Mouse (Mus musculus) MEL (cell line): Measurements from ENCODE around the gene Sfmbt2.

ENCODE experiments used
- BHLHE40 ChIP-seq: IDR thresholded peaks from 2 replicates; pipeline ENCODE4 v1.6.1; 2012; ENCODE audit warnings: low read depth, mild to moderate bottlenecking, inconsistent platforms, low read length, improper control_type of control experiment, borderline replicate concordance
- CHD1 ChIP-seq: IDR thresholded peaks from 2 replicates; pipeline ENCODE4 v1.6.1; 2012; ENCODE audit warnings: low read depth, mild to moderate bottlenecking, inconsistent platforms, low read length, improper control_type of control experiment
- CTCF ChIP-seq, 3 experiments: IDR thresholded peaks in 2 of 3; conservative IDR thresholded peaks in 1 of 3; 2 replicates each; pipeline ENCODE4 v1.5.1; 2011 to 2012; ENCODE audit warnings: low read length in 3 of 3, low read depth in 2 of 3, mild to moderate bottlenecking in 2 of 3, improper control_type of control experiment in 1 of 3, inconsistent platforms in 1 of 3, mixed read lengths in 1 of 3, moderate library complexity in 1 of 3; ENCODE audit not compliant: control insufficient read depth in 1 of 3, insufficient read depth in 1 of 3, poor library complexity in 1 of 3, severe bottlenecking in 1 of 3
- TCF12 ChIP-seq: IDR thresholded peaks from 2 replicates; pipeline ENCODE4 v1.6.1; 2014; ENCODE audit warnings: low read depth, mild to moderate bottlenecking, inconsistent platforms, low read length, improper control_type of control experiment, moderate library complexity

DNA sequence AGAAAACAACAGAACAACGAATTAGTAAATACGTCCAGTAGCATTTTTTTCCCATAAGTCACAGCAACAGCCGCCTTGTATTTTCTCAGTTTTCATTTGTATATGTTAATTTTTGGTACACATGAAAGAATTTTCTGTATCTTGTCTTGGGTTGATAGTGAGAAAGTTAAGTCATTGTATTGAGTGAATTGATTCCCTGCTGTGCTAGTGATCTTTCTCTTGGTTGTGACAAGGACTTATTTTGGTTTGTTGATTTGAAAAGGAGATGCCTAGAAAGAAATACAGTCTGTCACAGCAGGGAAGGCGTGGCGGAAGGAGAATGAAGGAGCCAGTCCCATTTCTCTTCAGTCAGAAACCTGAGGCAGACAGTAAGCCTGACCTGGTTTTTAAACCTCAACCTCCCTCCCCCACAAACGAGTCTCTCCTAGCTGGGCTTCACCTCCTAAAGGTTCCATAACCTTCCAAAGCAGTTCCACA lies 50.7 kb downstream of the Sfmbt2 start:
- no peak for TF ChIP-seq BHLHE40
- TF ChIP-seq CTCF (IDR thresholded peaks at IDR 0.05 in 2 of 3, conservative IDR thresholded peaks at IDR 0.05 in 1 of 3; ENCODE audit: control insufficient read depth in 1 of 3, insufficient read depth in 1 of 3, low read depth in 2 of 3, low read length in 3 of 3, poor library complexity in 1 of 3, severe bottlenecking in 1 of 3): no peak
- TF ChIP-seq TCF12: no peak
- TF ChIP-seq CHD1: no peak
